Mouse (Mus musculus): ENCODE measurements around the gene Rufy3. TPM values are rescaled to one million over a fixed set of nuclear protein-coding genes. Genes with fewer than 3 reads are reported as not detected.

Rufy3 gene
- polyA plus RNA-seq, 1 experiment from 2014 or later: 245 TPM

- no peaks in the 10 kb centered on the region for H3K36me3 ChIP-seq
- H3K27me3 ChIP-seq (replicated peaks): no peaks in the 10 kb centered on the region
- H3K9me3 ChIP-seq: no peaks in the 10 kb centered on the region
- H3K4me1 ChIP-seq: no peaks in the 10 kb centered on the region
- no peak overlapping the region for H3K27ac ChIP-seq
- no peak for ATAC-seq (ENCODE audit: low FRiP score, low read depth)
- H3K4me2 ChIP-seq (replicated peaks): no peak overlapping the region
- 77% methylated on average over 5 of the region's 5 CpGs for WGBS
- H3K4me3 ChIP-seq: no peak overlapping the region
- H3K9ac ChIP-seq: no peak overlapping the region
Observed at GRCm38 (mm10) chr5:88697291-88697690, 132.5 kb downstream of the Rufy3 start.

- Histone ChIP-seq H3K36me3 (no peaks in the 10 kb centered on the region), H3K9me3 (no peaks in the 10 kb centered on the region), H3K4me1 (no peaks in the 10 kb centered on the region), H3K27ac (no peak overlapping the region), H3K9ac (no peak overlapping the region), H3K4me2 (replicated peaks) (no peak overlapping the region), H3K4me3 (no peak overlapping the region), H3K27me3 (replicated peaks) (no peaks in the 10 kb centered on the region)
- ATAC-seq (ENCODE audit: low FRiP score, low read depth): no peak
- WGBS: 77% methylated on average over 4 of the region's 4 CpGs
Observed at GRCm38 (mm10) chr5:88699251-88699913, 134.5 kb downstream of the Rufy3 start.

Other genes with a start within 250 kb of the Rufy3 start
- not detected in 2 replicates for gene Prol1, start 247.7 kb upstream of the Rufy3 start, polyA plus RNA-seq (2016; fragmentation: Nextera tagmentation; extraction: Ambion mirVana)
- gene Amtn, start 188.9 kb upstream of the Rufy3 start, polyA plus RNA-seq (2016; fragmentation: Nextera tagmentation; extraction: Ambion mirVana): 0.33 TPM in 1 of 2 replicates, not detected in the other
- not detected in 2 replicates for gene Ambn, start 109.0 kb upstream of the Rufy3 start, polyA plus RNA-seq (2016; fragmentation: Nextera tagmentation; extraction: Ambion mirVana)
- gene Enam, start 77.1 kb upstream of the Rufy3 start, polyA plus RNA-seq (2016; fragmentation: Nextera tagmentation; extraction: Ambion mirVana): not detected in 2 replicates
- 0.18 and 0.23 TPM in 2 replicates for gene Jchain, start 37.1 kb upstream of the Rufy3 start, polyA plus RNA-seq (2016; fragmentation: Nextera tagmentation; extraction: Ambion mirVana)
- gene Utp3, start 10.6 kb upstream of the Rufy3 start, polyA plus RNA-seq (2016; fragmentation: Nextera tagmentation; extraction: Ambion mirVana): 55.2 and 66.1 TPM in 2 replicates
- 95.1 and 95.6 TPM in 2 replicates for gene Grsf1, start 111.1 kb downstream of the Rufy3 start, polyA plus RNA-seq (2016; fragmentation: Nextera tagmentation; extraction: Ambion mirVana)
- gene Mob1b, start 155.8 kb downstream of the Rufy3 start, polyA plus RNA-seq (2016; fragmentation: Nextera tagmentation; extraction: Ambion mirVana): 13.5 and 14.0 TPM in 2 replicates
- gene Dck, start 200.0 kb downstream of the Rufy3 start, polyA plus RNA-seq (2016; fragmentation: Nextera tagmentation; extraction: Ambion mirVana): 95.3 and 97.4 TPM in 2 replicates

Measured in neural tube, embryonic 12.5 days (tissue).